Mouse (Mus musculus) lung, postnatal 0 days (tissue): ENCODE measurements at regions not wholly inside any gene's neighbourhood (a gene's known extent, or its start where the extent isn't known, plus 50 kb on each side); places are given as distances from the start of the nearest gene placed in this dataset.

Experiments
- CTCF ChIP-seq: IDR thresholded peaks from 2 replicates; pipeline ENCODE4 v1.5.1; 2016; ENCODE audit warnings: antibody characterized with exemption, mild to moderate bottlenecking
- EP300 ChIP-seq: IDR thresholded peaks from 2 replicates; pipeline ENCODE4 v1.6.1; 2016; ENCODE audit warnings: antibody characterized with exemption, mild to moderate bottlenecking, control low read depth

DNA sequence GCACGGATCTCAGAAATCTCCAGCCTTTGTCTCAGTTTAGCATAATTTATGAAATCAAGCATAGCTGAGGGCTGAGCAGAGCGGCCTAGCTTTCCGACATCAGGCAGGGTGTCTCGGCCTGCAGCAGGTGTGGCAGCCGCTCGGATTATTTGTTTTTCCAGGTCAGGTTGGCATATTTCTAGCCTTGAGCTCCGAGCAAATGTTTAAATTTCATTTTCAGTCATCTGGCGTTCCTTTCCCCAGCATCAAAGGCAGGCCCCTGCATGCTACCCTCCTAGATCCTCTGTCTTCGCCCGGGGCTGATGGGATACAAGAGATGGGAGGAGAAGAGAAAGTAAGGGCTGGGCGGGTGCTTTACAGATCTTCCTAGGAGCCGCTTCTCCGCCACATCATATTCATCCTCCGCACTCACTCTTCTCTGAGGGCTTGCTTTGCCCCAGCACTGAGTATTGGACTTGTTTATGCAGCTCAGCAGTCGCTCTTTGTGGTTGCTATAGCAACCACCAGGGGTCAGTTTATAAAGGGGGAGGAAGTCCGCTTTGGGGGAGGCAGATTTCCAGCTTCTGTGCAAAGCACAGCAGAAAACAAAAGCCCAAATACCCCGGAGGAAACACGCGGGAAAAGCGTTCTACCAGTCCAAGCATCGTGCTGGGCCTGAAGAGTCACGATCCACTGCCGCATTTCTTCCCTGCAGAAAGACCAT is 169.0 kb downstream of the Ly86 start:
- TF ChIP-seq CTCF, result peak; percentile 4; the same call in 1 of the 2 replicates
- peak; percentile 79 for TF ChIP-seq EP300
